Mouse (Mus musculus) kidney, adult 2 months (tissue): Measurements from ENCODE around the gene Mybbp1a.

ENCODE experiments used
- CTCF ChIP-seq: fragments of 200-500 bp; conservative IDR thresholded peaks from 2 replicates; pipeline ENCODE4 v1.5.1; 2011; ENCODE audit warnings: low read depth, mild to moderate bottlenecking, control low read depth, low read length, moderate library complexity, mixed read lengths; ENCODE audit not compliant: insufficient read depth, insufficient read length
- POLR2A ChIP-seq: fragments of 200-500 bp; IDR thresholded peaks from one replicate; pipeline ENCODE4 v1.6.1; 2011; ENCODE audit warnings: low read depth, low read length, control low read depth

DNA sequence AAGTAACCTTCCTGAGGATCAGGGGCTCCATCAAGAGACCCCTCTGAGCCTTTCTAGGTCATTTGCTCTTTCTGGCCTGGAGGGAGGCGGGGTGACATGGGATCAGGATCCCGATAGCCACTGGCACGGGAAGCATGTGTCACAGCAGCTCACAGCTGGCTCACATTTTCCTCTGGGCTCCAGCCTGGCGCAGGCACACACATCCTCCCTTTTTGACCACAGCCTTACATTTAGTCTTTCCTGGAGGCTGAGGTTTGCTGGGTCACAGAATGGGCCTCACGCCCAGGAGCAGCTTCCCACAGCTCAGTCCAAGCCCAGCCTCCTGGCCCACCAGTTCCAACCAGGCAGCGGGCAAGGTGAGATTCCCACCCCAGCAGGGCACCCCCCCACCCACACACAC lies 37.1 kb downstream of the Mybbp1a start:
- TF ChIP-seq CTCF (no peak), POLR2A (no peak)
